Mouse (Mus musculus): ENCODE results near the gene Amot.

DNA sequence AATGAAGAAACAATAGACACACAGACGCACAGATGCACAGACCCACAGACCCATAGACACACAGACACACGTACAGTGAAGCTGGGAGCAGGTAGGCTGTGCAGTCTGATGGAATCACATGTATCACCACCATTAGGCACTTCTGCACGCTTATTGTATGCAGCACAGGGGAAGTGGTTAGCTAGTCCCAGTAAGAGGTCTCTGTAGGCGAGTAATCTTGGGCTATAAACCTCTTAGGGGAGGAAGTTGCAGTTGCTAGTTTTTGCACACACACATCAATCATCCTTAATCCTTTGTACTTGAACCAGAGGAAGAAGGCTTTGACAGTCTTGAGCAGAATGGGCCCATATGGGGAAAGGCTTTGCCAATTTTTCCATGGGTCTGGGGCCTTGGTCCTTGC, 71.3 kb downstream of the Amot start:
- no peak for TF ChIP-seq CTCF (IDR thresholded peaks at IDR 0.05; ENCODE audit: low read depth, low read length)
- TF ChIP-seq TAL1 (conservative IDR thresholded peaks at IDR 0.05; ENCODE audit: low read depth, low read length), result no peak
- TF ChIP-seq GATA1 (IDR thresholded peaks at IDR 0.05; ENCODE audit: borderline replicate concordance, low read length), result no peak
- no peak for TF ChIP-seq POLR2AphosphoS5 (IDR thresholded peaks at IDR 0.05; ENCODE audit: insufficient replicate concordance, low read depth, low read length)
